Mouse (Mus musculus) erythroblast, embryonic 14.5 days (primary cell): ENCODE measurements at regions not wholly inside any gene's neighbourhood (a gene's known extent, or its start where the extent isn't known, plus 50 kb on each side); places are given as distances from the start of the nearest gene placed in this dataset.
A peak's percentile ranks its signal among the peaks of the same experiment; 100 is the strongest.

Experiments used
- H3K27me3 ChIP-seq: 2 replicates; pipeline ENCODE4 v1.6.1; 2012; ENCODE audit warnings: inconsistent platforms; ENCODE audit not compliant: control insufficient read depth
- H3K36me3 ChIP-seq: 2 replicates; pipeline ENCODE4 v1.6.1; 2012; ENCODE audit warnings: mild to moderate bottlenecking, inconsistent platforms; ENCODE audit not compliant: control insufficient read depth
- H3K4me1 ChIP-seq: 2 replicates; pipeline ENCODE4 v1.6.1; 2012; ENCODE audit warnings: inconsistent platforms; ENCODE audit not compliant: control insufficient read depth
- H3K4me3 ChIP-seq: replicated peaks from 2 replicates; pipeline ENCODE3; 2012; ENCODE audit warnings: moderate library complexity, mild to moderate bottlenecking, inconsistent platforms
- H3K9me3 ChIP-seq: 2 replicates; pipeline ENCODE4 v1.6.1; 2012; ENCODE audit warnings: low read length, inconsistent platforms, mixed read lengths; ENCODE audit not compliant: control insufficient read depth
- GATA1 ChIP-seq: IDR thresholded peaks from 2 replicates; pipeline ENCODE4 v1.6.1; 2012; ENCODE audit warnings: low read length, inconsistent platforms, mixed read lengths
- TAL1 ChIP-seq: IDR thresholded peaks from 3 replicates; pipeline ENCODE4 v1.6.1; 2012; ENCODE audit warnings: low read length, inconsistent platforms, mixed read lengths

- no peaks in the 10 kb centered on the region for H3K27me3 ChIP-seq
- H3K4me1 ChIP-seq: peaks cover 29% of the 10 kb centered on the region
- H3K36me3 ChIP-seq: no peaks in the 10 kb centered on the region; the same call in 1 of the 2 replicates
- H3K4me3 ChIP-seq: no peak overlapping the region
- TF ChIP-seq GATA1: no peak
- TF ChIP-seq TAL1: no peak
- peaks cover 5% of the 10 kb centered on the region for H3K9me3 ChIP-seq
These were observed 136.3 kb downstream of the Qrsl1 start for GRCm38 (mm10) chr10:43765275-43765674.

DNA sequence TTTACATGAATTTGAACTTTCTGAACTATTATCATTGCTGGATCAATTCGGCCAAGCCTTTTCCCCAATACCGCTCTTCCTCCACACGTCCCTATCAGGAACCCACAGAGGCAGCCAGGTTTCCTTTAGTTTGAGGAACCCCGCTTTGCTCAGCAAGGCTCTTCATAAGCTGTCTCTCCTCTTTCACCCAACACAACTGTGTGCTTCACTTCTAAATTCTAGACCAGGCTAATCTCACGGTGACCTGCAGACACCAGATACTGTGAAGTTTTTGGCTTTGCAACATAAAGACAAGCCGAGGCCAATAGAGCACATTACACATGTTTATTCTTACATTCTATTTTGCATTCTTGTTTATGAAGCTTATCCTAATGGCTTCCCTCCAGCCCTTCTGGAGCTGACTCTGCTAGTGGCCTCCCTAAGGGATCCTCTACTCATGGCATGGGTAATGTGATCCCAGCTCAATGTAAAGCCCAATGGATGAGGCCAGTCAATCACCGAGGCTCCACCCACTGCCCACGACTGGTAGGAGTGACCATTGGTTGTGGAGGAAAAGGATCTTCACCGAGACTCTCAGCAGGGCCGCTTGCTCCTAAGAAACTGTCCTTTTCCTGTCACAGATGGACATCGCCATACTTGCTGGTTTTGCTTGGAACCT is 135.6 kb downstream of the Qrsl1 start:
- Histone ChIP-seq H3K9me3 (peaks cover 5% of the 10 kb centered on the region), H3K36me3 (no peaks in the 10 kb centered on the region; the same call in 1 of the 2 replicates), H3K27me3 (no peaks in the 10 kb centered on the region), H3K4me1 (peaks cover 29% of the 10 kb centered on the region), H3K4me3 (peak overlapping the region; percentile 25)
- TF ChIP-seq GATA1: no peak
- no peak for TF ChIP-seq TAL1

DNA sequence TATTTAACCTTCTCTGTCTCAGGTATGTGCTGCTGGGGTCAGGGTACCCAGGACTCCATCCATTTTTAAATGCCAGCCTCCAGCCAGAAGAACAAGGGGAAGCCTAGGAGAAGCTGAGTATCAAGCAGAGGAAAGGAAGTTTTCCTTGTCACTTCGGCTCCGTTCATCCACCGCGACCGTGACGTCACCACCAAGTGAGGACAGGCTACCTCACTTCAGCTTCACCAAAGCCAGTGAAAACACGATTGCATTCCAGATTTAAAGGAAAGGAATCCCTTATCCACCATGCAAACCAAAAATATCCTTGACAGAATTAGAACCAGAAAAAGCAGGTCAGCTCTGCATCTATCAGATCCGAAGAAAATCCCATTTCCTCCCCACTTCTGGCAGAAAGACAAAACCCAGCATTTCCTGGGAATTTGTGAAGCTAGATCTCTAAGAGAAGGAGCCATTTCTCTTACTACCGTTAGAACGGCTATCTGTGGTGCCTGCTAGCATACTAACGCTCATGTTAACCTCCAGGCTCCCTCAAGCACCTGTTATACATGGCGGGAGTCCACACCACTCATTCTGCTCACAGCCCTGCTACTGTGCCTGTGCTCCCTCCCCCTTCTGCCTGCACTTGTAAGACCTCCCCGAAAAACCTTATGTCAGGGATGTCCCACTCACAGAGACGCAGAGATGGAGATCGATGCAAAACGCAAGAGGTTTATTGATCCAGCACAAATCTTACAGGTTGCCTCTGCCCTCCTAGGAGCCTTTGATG is 133.4 kb downstream of the Qrsl1 start:
- no peak for TF ChIP-seq TAL1
- no peak for TF ChIP-seq GATA1
- H3K27me3 ChIP-seq: no peaks in the 10 kb centered on the region
- H3K36me3 ChIP-seq: no peaks in the 10 kb centered on the region; the same call in 1 of the 2 replicates
- no peak overlapping the region for H3K4me3 ChIP-seq
- H3K9me3 ChIP-seq: peaks cover 5% of the 10 kb centered on the region
- peaks cover 24% of the 10 kb centered on the region for H3K4me1 ChIP-seq

- Histone ChIP-seq H3K27me3 (no peaks in the 10 kb centered on the region), H3K4me1 (peaks cover 24% of the 10 kb centered on the region), H3K9me3 (peaks cover 1% of the 10 kb centered on the region), H3K36me3 (no peaks in the 10 kb centered on the region; the same call in 1 of the 2 replicates), H3K4me3 (no peak overlapping the region)
- TF ChIP-seq GATA1 (no peak), TAL1 (no peak)
These were observed 132.5 kb downstream of the Qrsl1 start for GRCm38 (mm10) chr10:43769026-43769425.

DNA sequence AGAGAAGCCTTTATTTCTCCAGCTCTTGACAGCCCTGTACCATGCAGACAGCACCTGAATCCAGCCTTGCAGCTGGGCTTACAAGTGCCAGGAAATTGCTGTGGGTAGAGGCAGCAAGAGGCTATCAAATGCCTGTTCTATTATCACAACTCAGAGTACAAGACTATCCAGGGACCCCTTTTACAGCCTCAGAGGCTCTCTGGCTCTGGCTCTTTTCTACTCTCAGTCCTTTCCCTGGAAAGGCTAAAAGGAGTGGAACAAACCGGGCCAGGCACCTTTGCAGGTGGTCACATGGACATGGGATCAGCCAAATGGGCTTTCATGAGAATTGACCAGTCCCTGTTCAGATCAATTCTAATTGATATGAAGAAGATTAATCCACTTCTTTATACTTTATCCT is 125.7 kb downstream of the Qrsl1 start:
- Histone ChIP-seq H3K4me3 (no peak overlapping the region), H3K4me1 (no peaks in the 10 kb centered on the region), H3K9me3 (no peaks in the 10 kb centered on the region; the same call in 1 of the 2 replicates), H3K27me3 (no peaks in the 10 kb centered on the region), H3K36me3 (no peaks in the 10 kb centered on the region)
- TF ChIP-seq TAL1 (no peak), GATA1 (no peak)

GRCm38 (mm10) chr10:43777612-43778600 is 123.6 kb downstream of the Qrsl1 start:
- Histone ChIP-seq H3K36me3 (no peaks in the 10 kb centered on the region), H3K4me1 (no peaks in the 10 kb centered on the region), H3K27me3 (no peaks in the 10 kb centered on the region), H3K4me3 (no peak overlapping the region), H3K9me3 (peaks cover 6% of the 10 kb centered on the region)
- TF ChIP-seq GATA1: no peak
- no peak for TF ChIP-seq TAL1

DNA sequence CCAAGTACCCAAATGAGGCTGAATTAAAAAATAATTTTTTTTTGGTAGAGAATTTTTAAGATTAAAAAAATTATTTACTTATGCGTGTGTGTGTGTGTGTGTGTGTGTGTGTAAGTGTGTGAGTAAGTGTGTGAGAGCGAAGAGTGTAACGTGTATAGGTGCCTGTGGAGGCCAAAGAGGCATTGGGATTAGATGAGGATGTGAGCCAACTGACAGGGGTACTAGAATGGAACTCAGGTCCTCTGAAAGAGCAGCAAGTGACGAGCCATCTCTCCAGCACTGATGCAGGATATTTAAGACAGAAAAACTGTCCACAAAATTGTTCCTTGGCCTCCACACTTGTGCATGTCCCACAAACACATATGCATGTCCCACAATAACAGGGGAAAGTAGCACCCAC is 121.0 kb downstream of the Qrsl1 start:
- Histone ChIP-seq H3K27me3 (no peaks in the 10 kb centered on the region), H3K4me1 (no peaks in the 10 kb centered on the region), H3K36me3 (no peaks in the 10 kb centered on the region), H3K4me3 (no peak overlapping the region), H3K9me3 (peaks cover 6% of the 10 kb centered on the region)
- no peak for TF ChIP-seq GATA1
- no peak for TF ChIP-seq TAL1

DNA sequence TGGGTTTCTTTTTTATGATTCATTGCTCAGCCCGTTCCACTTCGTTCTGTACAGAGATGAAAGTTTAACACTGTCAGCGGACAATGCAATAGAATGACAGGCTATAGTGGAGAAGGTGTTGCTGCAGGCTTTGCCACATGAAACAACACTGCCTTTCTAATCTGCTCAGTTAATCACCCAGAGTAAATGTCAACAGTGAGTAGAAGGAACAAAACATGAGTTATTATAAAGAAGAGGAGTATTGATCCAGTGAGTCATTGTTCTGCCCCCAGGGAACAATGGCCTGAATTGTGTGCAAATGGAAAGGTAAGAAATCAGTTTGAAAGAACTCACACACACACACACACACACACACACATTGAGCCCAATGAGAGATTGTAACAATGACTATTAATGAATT is 118.2 kb downstream of the Qrsl1 start:
- TF ChIP-seq TAL1: no peak
- TF ChIP-seq GATA1: no peak

More for the DNA sequence above, 118.2 kb downstream of the Qrsl1 start:
- no peak overlapping the region for H3K4me3 ChIP-seq
- peaks cover 5% of the 10 kb centered on the region for H3K4me1 ChIP-seq
- H3K9me3 ChIP-seq: peaks cover 6% of the 10 kb centered on the region
- no peaks in the 10 kb centered on the region for H3K27me3 ChIP-seq
- no peaks in the 10 kb centered on the region for H3K36me3 ChIP-seq
